Mouse (Mus musculus): ENCODE results near the gene Atf5. TPM values are rescaled to one million over a fixed set of nuclear protein-coding genes. Genes with fewer than 3 reads are reported as not detected.
A peak's percentile ranks its signal among the peaks of the same experiment; 100 is the strongest.

The Atf5 gene
- polyA plus RNA-seq (2014; fragmentation: Nextera tagmentation; extraction: Ambion mirVana), result 2.1 and 2.3 TPM in 2 replicates

- under 1% methylated on average over 49 of the region's 57 CpGs for WGBS
- Histone ChIP-seq H3K36me3 (ENCODE audit: control insufficient read depth, insufficient read depth, low read length) (no peaks in the 10 kb centered on the region), H3K9ac (replicated peaks; ENCODE audit: low read depth, low read length) (peak within 1 kb of the TSS; percentile 85), H3K27me3 (ENCODE audit: control insufficient read depth, insufficient read depth, low read length) (no peaks in the 10 kb centered on the region), H3K9me3 (ENCODE audit: control insufficient read depth, low read length) (no peaks in the 10 kb centered on the region), H3K4me3 (ENCODE audit: low read depth, low read length) (peak within 1 kb of the TSS; percentile 87), H3K27ac (ENCODE audit: low read depth, low read length) (peak within 1 kb of the TSS; percentile 84), H3K4me1 (ENCODE audit: control insufficient read depth, insufficient read depth, low read length) (peaks cover 20% of the 10 kb centered on the region), H3K4me2 (ENCODE audit: low read depth, low read length) (peak within 1 kb of the TSS; percentile 70)
- ATAC-seq (ENCODE audit: low read depth), result peak; percentile 36
Observed at GRCm38 (mm10) chr7:44816470-44817021, at the start of gene Atf5. TSS of gene Atf5 (minus strand) at chr7:44816658.

- H3K27ac ChIP-seq (ENCODE audit: low read depth, low read length), result no peak overlapping the region
- H3K9ac ChIP-seq (replicated peaks; ENCODE audit: low read depth, low read length), result 0 out of 2 replicates have a peak overlapping the region, but pooled peaks have one; percentile 28
- peaks cover 49% of the 10 kb centered on the region for H3K36me3 ChIP-seq (ENCODE audit: control insufficient read depth, insufficient read depth, low read length)
- no peak for ATAC-seq (ENCODE audit: low read depth)
- H3K4me3 ChIP-seq (ENCODE audit: low read depth, low read length), result no peak overlapping the region
- 0 out of 2 replicates have a peak overlapping the region, but pooled peaks have one; percentile 8 for H3K4me2 ChIP-seq (ENCODE audit: low read depth, low read length)
- H3K27me3 ChIP-seq (ENCODE audit: control insufficient read depth, insufficient read depth, low read length), result peaks cover 2% of the 10 kb centered on the region; the same call in 1 of the 2 replicates
- H3K4me1 ChIP-seq (ENCODE audit: control insufficient read depth, insufficient read depth, low read length), result peaks cover 31% of the 10 kb centered on the region
- no peaks in the 10 kb centered on the region for H3K9me3 ChIP-seq (ENCODE audit: control insufficient read depth, low read length)
- WGBS, result 82% methylated on average over 24 of the region's 24 CpGs
Observed at GRCm38 (mm10) chr7:44864595-44865542, 48.4 kb upstream of the Atf5 start.

DNA sequence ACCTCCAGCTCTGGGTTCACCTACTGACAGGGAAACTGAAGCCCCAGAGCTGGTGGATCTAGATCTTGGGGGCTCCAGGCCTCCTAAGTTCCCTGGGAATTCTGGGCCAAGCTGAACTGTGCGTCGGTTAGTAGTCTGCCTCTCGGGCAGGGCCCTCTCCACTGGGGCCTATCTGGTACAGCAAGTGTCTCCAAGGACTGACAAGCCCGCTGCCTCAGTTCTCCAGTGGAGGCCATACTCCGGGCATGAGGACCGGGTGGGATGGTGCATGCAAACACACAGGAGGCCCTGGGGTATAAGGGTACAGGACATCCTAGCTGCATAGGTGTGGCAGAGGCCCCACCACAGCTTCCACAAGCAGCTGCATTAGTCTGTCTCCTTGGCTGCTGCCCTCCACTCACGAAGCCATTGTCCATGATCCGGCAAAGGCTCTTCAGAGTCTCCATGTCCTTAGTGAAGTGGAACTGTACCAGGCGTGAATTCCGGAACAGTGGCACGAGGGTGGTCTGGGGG lies 47.6 kb upstream of the Atf5 start:
- peaks cover 49% of the 10 kb centered on the region for H3K36me3 ChIP-seq (ENCODE audit: control insufficient read depth, insufficient read depth, low read length)
- H3K9me3 ChIP-seq (ENCODE audit: control insufficient read depth, low read length), result no peaks in the 10 kb centered on the region
- H3K9ac ChIP-seq (replicated peaks; ENCODE audit: low read depth, low read length), result no peak overlapping the region
- H3K27ac ChIP-seq (ENCODE audit: low read depth, low read length), result no peak overlapping the region
- 90% methylated on average over 11 of the region's 11 CpGs for WGBS
- no peak overlapping the region for H3K4me2 ChIP-seq (ENCODE audit: low read depth, low read length)
- peaks cover under 1% of the 10 kb centered on the region; the same call in 1 of the 2 replicates for H3K27me3 ChIP-seq (ENCODE audit: control insufficient read depth, insufficient read depth, low read length)
- no peak overlapping the region for H3K4me3 ChIP-seq (ENCODE audit: low read depth, low read length)
- no peak for ATAC-seq (ENCODE audit: low read depth)
- peaks cover 31% of the 10 kb centered on the region for H3K4me1 ChIP-seq (ENCODE audit: control insufficient read depth, insufficient read depth, low read length)

- H3K4me1 ChIP-seq (ENCODE audit: control insufficient read depth, insufficient read depth, low read length), result peaks cover 33% of the 10 kb centered on the region
- H3K36me3 ChIP-seq (ENCODE audit: control insufficient read depth, insufficient read depth, low read length), result peaks cover 49% of the 10 kb centered on the region
- WGBS, result 86% methylated on average over 14 of the region's 14 CpGs
- no peak for ATAC-seq (ENCODE audit: low read depth)
- H3K9me3 ChIP-seq (ENCODE audit: control insufficient read depth, low read length), result no peaks in the 10 kb centered on the region
- H3K4me3 ChIP-seq (ENCODE audit: low read depth, low read length), result no peak overlapping the region
- H3K27ac ChIP-seq (ENCODE audit: low read depth, low read length), result no peak overlapping the region
- no peak overlapping the region for H3K4me2 ChIP-seq (ENCODE audit: low read depth, low read length)
- no peaks in the 10 kb centered on the region for H3K27me3 ChIP-seq (ENCODE audit: control insufficient read depth, insufficient read depth, low read length)
- H3K9ac ChIP-seq (replicated peaks; ENCODE audit: low read depth, low read length), result no peak overlapping the region
Observed at GRCm38 (mm10) chr7:44863210-44863609, 46.8 kb upstream of the Atf5 start.

DNA sequence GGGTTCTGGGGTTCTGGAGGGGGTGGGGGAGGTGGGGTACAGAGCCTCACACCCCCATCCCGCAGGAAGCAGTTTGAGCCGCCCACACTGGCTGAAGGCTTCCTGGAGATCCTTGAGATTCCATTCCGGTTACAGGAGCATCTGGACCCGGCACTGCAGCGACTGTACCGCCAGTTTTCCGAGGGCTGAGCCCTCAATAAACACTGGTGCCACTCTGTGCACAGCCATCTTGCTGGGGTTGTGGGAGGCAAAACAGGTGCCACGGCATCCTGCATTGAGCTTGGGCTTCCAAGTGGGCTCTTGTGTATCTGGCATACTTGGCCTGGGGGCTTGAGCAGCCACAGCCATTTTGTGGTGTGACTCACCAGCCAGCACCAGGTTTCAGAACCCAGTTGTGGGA lies 46.0 kb upstream of the Atf5 start:
- ATAC-seq (ENCODE audit: low read depth), result no peak
- no peak overlapping the region for H3K9ac ChIP-seq (replicated peaks; ENCODE audit: low read depth, low read length)
- no peaks in the 10 kb centered on the region for H3K9me3 ChIP-seq (ENCODE audit: control insufficient read depth, low read length)
- 86% methylated on average over 8 of the region's 8 CpGs for WGBS
- peaks cover 49% of the 10 kb centered on the region for H3K36me3 ChIP-seq (ENCODE audit: control insufficient read depth, insufficient read depth, low read length)
- no peaks in the 10 kb centered on the region for H3K27me3 ChIP-seq (ENCODE audit: control insufficient read depth, insufficient read depth, low read length)
- H3K4me3 ChIP-seq (ENCODE audit: low read depth, low read length), result no peak overlapping the region
- H3K4me2 ChIP-seq (ENCODE audit: low read depth, low read length), result no peak overlapping the region
- no peak overlapping the region for H3K27ac ChIP-seq (ENCODE audit: low read depth, low read length)
- peaks cover 31% of the 10 kb centered on the region for H3K4me1 ChIP-seq (ENCODE audit: control insufficient read depth, insufficient read depth, low read length)

GRCm38 (mm10) chr7:44861429-44861816 lies 45.0 kb upstream of the Atf5 start:
- Histone ChIP-seq H3K4me2 (ENCODE audit: low read depth, low read length) (no peak overlapping the region), H3K9ac (replicated peaks; ENCODE audit: low read depth, low read length) (no peak overlapping the region), H3K4me3 (ENCODE audit: low read depth, low read length) (no peak overlapping the region), H3K9me3 (ENCODE audit: control insufficient read depth, low read length) (no peaks in the 10 kb centered on the region), H3K4me1 (ENCODE audit: control insufficient read depth, insufficient read depth, low read length) (peaks cover 23% of the 10 kb centered on the region), H3K27ac (ENCODE audit: low read depth, low read length) (no peak overlapping the region), H3K36me3 (ENCODE audit: control insufficient read depth, insufficient read depth, low read length) (peaks cover 44% of the 10 kb centered on the region), H3K27me3 (ENCODE audit: control insufficient read depth, insufficient read depth, low read length) (no peaks in the 10 kb centered on the region)
- 73% methylated on average over 14 of the region's 14 CpGs for WGBS
- no peak for ATAC-seq (ENCODE audit: low read depth)

DNA sequence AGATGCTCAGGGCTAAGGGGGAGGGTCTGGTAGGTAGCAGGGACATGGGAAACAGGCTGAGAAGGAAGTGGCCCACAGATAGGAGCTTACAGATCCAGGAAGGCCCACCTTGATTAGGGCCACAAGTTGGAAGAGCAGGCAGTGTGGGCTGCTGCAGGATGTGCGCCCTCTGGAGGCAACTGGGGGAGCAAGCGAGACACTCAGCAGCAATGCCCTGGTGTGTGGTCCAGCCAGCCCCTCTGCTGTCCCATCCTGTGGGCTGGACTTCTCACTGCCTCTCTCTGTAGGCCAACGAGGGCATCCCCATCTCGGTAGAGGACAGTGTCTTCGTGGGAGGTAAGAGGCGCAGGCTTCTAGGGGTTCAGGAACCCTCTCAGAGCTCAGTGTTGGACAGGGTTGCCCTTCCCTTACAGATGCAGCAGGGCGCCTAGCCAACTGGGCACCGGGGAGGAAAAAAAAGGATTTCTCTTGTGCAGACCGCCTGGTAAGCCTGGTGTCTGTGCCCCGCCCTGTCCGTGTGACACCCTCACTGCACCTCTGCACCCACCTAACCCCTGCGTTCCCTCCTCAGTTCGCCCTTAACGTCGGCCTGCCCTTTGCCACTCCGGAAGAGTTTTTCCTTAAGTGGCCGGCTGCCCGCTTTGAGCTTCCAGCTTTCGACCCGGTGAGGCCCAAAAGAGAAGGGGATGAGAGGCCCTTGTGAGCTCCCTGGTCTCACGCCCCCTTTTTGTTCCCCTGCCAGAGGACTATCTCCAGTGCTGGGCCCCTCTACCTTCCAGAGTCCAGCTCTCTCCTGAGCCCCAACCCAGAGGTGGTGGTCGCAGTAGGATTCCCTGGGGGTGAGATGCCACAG lies 44.3 kb upstream of the Atf5 start:
- peaks cover 19% of the 10 kb centered on the region for H3K4me1 ChIP-seq (ENCODE audit: control insufficient read depth, insufficient read depth, low read length)
- H3K27me3 ChIP-seq (ENCODE audit: control insufficient read depth, insufficient read depth, low read length), result no peaks in the 10 kb centered on the region
- peaks cover 44% of the 10 kb centered on the region for H3K36me3 ChIP-seq (ENCODE audit: control insufficient read depth, insufficient read depth, low read length)
- no peaks in the 10 kb centered on the region for H3K9me3 ChIP-seq (ENCODE audit: control insufficient read depth, low read length)
- 61% methylated on average over 22 of the region's 22 CpGs for WGBS
- no peak overlapping the region for H3K9ac ChIP-seq (replicated peaks; ENCODE audit: low read depth, low read length)
- no peak overlapping the region for H3K4me2 ChIP-seq (ENCODE audit: low read depth, low read length)
- peak; percentile 26; the same call in 1 of the 2 replicates for ATAC-seq (ENCODE audit: low read depth)
- no peak overlapping the region for H3K4me3 ChIP-seq (ENCODE audit: low read depth, low read length)
- no peak overlapping the region; the same call in 1 of the 2 replicates for H3K27ac ChIP-seq (ENCODE audit: low read depth, low read length)

- H3K4me1 ChIP-seq (ENCODE audit: control insufficient read depth, insufficient read depth, low read length), result peaks cover 19% of the 10 kb centered on the region
- 92% methylated on average over 11 of the region's 11 CpGs for WGBS
Observed at GRCm38 (mm10) chr7:44859896-44860295, 43.4 kb upstream of the Atf5 start.

More at GRCm38 (mm10) chr7:44859896-44860295, 43.4 kb upstream of the Atf5 start:
- Histone ChIP-seq H3K4me3 (ENCODE audit: low read depth, low read length) (no peak overlapping the region), H3K27ac (ENCODE audit: low read depth, low read length) (no peak overlapping the region), H3K9me3 (ENCODE audit: control insufficient read depth, low read length) (no peaks in the 10 kb centered on the region), H3K9ac (replicated peaks; ENCODE audit: low read depth, low read length) (no peak overlapping the region), H3K27me3 (ENCODE audit: control insufficient read depth, insufficient read depth, low read length) (no peaks in the 10 kb centered on the region), H3K4me2 (ENCODE audit: low read depth, low read length) (no peak overlapping the region), H3K36me3 (ENCODE audit: control insufficient read depth, insufficient read depth, low read length) (peaks cover 39% of the 10 kb centered on the region)
- no peak for ATAC-seq (ENCODE audit: low read depth)
